Mouse (Mus musculus): Measurements from ENCODE around the gene Ctss. TPM values are rescaled to one million over a fixed set of nuclear protein-coding genes. Genes with fewer than 3 reads are reported as not detected.

The Ctss gene
- polyA plus RNA-seq (2016; fragmentation: Nextera tagmentation; extraction: Ambion mirVana): 0.96 and 1.9 TPM in 2 replicates

DNA sequence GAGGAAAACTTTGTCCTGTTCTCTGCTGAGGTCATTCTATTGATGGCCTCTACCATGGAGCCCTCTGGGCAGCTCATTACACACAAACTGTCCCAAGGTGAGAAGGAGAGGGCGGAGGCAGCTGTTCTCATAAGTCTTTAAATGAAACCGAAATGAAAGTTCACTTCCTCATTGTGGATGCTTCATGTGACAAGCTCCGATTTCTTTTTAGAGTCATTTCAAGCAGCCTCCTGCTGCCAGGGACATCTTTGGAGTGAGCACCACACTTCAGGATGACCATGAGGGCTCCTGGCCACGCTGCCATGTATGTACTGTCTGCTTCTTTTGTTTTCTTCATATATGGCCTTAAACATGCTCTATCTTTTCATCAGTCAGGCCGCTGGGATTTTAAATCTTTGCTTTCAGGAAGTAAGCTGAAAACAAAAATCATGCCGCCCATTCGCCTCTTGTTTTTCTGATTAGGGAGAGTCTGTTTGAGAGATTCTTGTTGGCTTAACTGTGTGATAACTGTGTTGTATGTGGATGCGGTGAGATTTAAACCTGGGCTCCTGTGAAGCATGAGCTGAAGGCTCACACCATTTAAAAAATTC is at the start of gene Ctss:
Gene Ctss, plus strand, starts transcription at position 165 of the 590 bp plus-strand sequence.
- Histone ChIP-seq H3K9me3 (no peaks in the 10 kb centered on the region), H3K4me3 (no peak within 1 kb of the TSS), H3K27ac (no peak within 1 kb of the TSS), H3K4me1 (peaks cover 11% of the 10 kb centered on the region; the same call in 1 of the 2 replicates), H3K36me3 (no peaks in the 10 kb centered on the region), H3K27me3 (ENCODE audit: insufficient read depth, poor library complexity, severe bottlenecking) (no peaks in the 10 kb centered on the region)
- DNase-seq (ENCODE audit: low spot score): no peak
- 85% methylated on average over 8 of the region's 8 CpGs for WGBS

DNA sequence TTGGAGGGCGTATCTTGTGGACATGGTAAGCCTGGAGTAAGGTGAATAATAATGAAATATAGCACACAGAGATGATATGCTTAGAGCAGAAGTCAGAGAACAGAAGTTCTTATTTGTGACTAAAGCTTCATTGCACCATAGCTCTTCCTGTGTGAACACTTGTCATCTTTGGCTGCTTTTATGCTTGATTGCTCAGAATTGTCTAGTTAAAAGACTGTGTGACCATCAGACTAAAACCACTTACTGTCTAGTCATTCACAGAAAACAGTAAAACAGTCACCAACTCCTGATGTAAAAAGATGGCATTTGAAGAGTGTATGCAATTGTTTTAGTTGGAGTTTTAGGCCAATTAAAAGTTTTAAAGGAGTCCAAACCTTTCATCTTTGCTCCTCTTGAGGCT is 47.6 kb upstream of the Ctss start:
- H3K27ac ChIP-seq: no peak overlapping the region
- no peaks in the 10 kb centered on the region for H3K9me3 ChIP-seq
- H3K27me3 ChIP-seq (ENCODE audit: insufficient read depth, poor library complexity, severe bottlenecking): no peaks in the 10 kb centered on the region
- H3K4me3 ChIP-seq: no peak overlapping the region
- no peaks in the 10 kb centered on the region for H3K4me1 ChIP-seq
- peaks cover 61% of the 10 kb centered on the region for H3K36me3 ChIP-seq
- 81% methylated on average over 1 of the region's 1 CpGs for WGBS
- DNase-seq (ENCODE audit: low spot score): no peak

DNA sequence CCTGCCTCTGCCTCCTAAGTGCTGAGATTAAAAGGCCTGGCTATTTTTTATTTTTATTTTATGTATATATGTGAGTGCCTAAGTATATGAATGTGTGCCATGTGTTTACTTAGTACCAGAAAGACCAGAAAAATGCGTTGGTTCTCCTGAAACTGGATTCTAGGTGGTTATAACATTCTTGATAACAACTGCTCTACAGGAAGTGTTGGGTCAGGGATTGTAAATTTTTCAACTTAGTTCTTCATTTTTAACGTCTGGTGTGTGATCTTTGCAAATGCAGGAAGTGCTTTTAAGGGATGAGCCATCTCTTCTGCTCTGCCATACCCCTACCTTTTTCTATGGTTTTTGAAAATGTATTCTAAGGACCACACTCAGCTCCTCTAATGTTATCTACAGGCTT is 40.2 kb upstream of the Ctss start:
- H3K9me3 ChIP-seq: no peaks in the 10 kb centered on the region
- no peaks in the 10 kb centered on the region for H3K27me3 ChIP-seq (ENCODE audit: insufficient read depth, poor library complexity, severe bottlenecking)
- H3K27ac ChIP-seq: no peak overlapping the region
- 81% methylated on average over 2 of the region's 2 CpGs for WGBS
- H3K4me1 ChIP-seq: no peaks in the 10 kb centered on the region
- H3K36me3 ChIP-seq: peaks cover 77% of the 10 kb centered on the region
- H3K4me3 ChIP-seq: no peak overlapping the region
- no peak for DNase-seq (ENCODE audit: low spot score)

DNA sequence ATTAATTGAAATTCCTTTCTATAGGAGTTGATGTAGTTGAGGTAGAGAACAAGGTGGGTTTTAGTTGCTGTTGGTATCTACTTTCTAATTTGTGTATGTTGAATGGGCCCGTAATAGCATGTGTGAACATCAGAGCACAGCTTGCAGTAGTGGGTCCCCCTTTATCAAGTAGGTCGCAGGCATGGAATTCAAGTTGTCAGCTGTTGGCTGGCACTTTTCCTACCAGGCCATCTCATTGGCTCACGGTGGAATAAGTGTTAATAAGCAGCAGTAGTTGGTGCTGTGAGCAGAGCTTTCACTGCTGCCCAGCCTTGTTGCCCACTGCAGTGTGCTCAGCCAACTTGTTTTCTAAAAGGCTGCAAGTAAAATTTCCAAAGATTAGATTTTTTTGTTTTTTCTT is 37.9 kb upstream of the Ctss start:
- peaks cover 86% of the 10 kb centered on the region for H3K36me3 ChIP-seq
- no peak overlapping the region for H3K27ac ChIP-seq
- DNase-seq (ENCODE audit: low spot score): no peak
- no peaks in the 10 kb centered on the region for H3K4me1 ChIP-seq
- no peak overlapping the region for H3K4me3 ChIP-seq
- 71% methylated on average over 3 of the region's 3 CpGs for WGBS
- no peaks in the 10 kb centered on the region for H3K27me3 ChIP-seq (ENCODE audit: insufficient read depth, poor library complexity, severe bottlenecking)
- no peaks in the 10 kb centered on the region for H3K9me3 ChIP-seq

DNA sequence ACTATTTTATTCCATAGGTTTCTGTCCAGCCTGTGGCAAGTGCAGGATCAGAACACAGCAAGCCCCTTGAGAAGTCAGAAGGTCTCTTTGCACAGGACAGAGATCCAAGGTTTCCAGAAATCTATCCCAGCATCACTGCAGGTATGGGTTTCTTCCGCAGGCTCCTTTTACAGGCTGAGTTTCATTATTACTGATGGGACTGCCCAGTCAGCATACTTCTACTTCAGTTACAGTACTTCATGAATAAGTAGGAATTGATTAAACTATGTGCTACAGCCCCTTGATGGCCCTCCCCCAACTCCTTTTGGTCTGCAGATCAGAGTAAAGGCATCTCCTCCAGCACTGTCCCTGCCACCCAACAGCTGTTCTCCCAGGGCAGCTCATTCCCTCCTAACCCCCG is 36.3 kb upstream of the Ctss start:
- H3K9me3 ChIP-seq: no peaks in the 10 kb centered on the region
- DNase-seq (ENCODE audit: low spot score): no peak
- H3K4me1 ChIP-seq: no peaks in the 10 kb centered on the region
- H3K27me3 ChIP-seq (ENCODE audit: insufficient read depth, poor library complexity, severe bottlenecking): no peaks in the 10 kb centered on the region
- no peak overlapping the region for H3K27ac ChIP-seq
- H3K36me3 ChIP-seq: peaks cover 90% of the 10 kb centered on the region
- WGBS: 95% methylated on average over 2 of the region's 2 CpGs
- no peak overlapping the region for H3K4me3 ChIP-seq

DNA sequence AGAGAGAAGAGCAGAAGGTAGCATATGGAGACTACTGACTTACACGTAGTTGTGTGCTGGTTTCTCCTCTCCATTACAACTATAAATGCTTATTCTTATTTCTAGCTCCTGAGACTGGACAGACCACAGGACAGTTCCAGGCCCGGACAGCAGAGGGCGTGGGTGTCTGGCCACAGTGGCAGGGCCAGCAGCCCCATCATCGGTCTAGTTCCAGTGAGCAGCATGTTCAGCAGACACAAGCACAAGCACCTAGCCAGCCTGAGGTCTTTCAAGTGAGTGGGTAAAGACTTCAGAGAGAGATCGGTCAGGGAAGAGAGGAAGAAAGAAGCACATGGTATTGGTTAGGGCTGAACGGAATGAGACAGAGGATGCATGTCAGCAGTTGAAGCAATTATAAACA is 32.2 kb upstream of the Ctss start:
- 69% methylated on average over 6 of the region's 6 CpGs for WGBS
- H3K4me3 ChIP-seq: no peak overlapping the region
- no peaks in the 10 kb centered on the region for H3K9me3 ChIP-seq
- peak; percentile 83 for DNase-seq (ENCODE audit: low spot score)
- no peak overlapping the region for H3K27ac ChIP-seq
- no peaks in the 10 kb centered on the region for H3K27me3 ChIP-seq (ENCODE audit: insufficient read depth, poor library complexity, severe bottlenecking)
- peaks cover 66% of the 10 kb centered on the region for H3K36me3 ChIP-seq
- H3K4me1 ChIP-seq: peaks cover 12% of the 10 kb centered on the region

DNA sequence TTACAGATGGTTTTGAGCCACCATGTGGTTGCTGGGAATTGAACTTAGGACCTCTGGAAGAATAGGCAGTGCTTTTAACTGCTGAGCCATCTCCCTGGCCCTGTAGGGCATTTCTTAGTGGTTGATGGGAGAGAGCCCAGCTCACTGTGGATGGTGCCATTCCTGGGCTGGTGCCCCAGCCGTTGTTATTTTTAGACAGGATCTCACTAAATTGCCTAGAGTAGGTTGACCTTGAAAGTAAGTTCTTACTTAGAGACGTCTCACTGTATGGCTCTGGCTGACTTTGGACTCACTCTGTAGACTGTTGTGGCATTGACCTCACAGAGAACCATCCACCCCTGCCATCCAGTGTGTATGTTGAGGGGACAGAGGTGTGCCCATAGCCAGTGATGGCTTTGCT is 28.4 kb upstream of the Ctss start:
- WGBS: 58% methylated on average over 2 of the region's 2 CpGs
- no peak for DNase-seq (ENCODE audit: low spot score)
- peaks cover 33% of the 10 kb centered on the region for H3K36me3 ChIP-seq
- H3K27me3 ChIP-seq (ENCODE audit: insufficient read depth, poor library complexity, severe bottlenecking): no peaks in the 10 kb centered on the region
- H3K27ac ChIP-seq: peak overlapping the region; percentile 45
- H3K9me3 ChIP-seq: no peaks in the 10 kb centered on the region
- peaks cover 17% of the 10 kb centered on the region for H3K4me1 ChIP-seq
- H3K4me3 ChIP-seq: no peak overlapping the region

DNA sequence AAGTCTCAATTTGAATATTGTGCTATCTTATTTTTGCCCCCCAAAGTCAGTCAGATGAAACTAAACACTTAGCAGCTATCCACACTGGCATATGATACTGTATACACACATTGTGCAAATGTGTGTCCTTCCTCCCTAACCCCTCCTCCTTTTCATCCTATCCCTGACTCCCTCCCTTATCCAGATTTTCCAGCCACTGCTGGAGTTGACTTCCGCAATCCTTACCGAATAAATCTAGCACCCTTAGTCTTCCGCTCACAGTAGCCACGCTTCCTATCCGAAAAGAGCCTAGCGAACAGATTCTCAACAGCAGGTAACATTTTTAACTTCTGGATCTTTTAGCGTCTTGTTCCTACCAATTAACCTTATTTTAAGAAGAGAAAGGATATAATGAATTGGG is 27.6 kb upstream of the Ctss start, which contains the start of gene Ctsk:
Gene Ctsk, plus strand, starts transcription at position 233 of the 400 bp plus-strand sequence.
- Histone ChIP-seq H3K9me3 (no peaks in the 10 kb centered on the region), H3K36me3 (peaks cover 26% of the 10 kb centered on the region), H3K4me1 (peaks cover 17% of the 10 kb centered on the region), H3K4me3 (peak within 1 kb of the TSS; percentile 35), H3K27ac (peak within 1 kb of the TSS; percentile 59), H3K27me3 (ENCODE audit: insufficient read depth, poor library complexity, severe bottlenecking) (no peaks in the 10 kb centered on the region)
- WGBS: 78% methylated on average over 7 of the region's 7 CpGs
- DNase-seq (ENCODE audit: low spot score): no peak

DNA sequence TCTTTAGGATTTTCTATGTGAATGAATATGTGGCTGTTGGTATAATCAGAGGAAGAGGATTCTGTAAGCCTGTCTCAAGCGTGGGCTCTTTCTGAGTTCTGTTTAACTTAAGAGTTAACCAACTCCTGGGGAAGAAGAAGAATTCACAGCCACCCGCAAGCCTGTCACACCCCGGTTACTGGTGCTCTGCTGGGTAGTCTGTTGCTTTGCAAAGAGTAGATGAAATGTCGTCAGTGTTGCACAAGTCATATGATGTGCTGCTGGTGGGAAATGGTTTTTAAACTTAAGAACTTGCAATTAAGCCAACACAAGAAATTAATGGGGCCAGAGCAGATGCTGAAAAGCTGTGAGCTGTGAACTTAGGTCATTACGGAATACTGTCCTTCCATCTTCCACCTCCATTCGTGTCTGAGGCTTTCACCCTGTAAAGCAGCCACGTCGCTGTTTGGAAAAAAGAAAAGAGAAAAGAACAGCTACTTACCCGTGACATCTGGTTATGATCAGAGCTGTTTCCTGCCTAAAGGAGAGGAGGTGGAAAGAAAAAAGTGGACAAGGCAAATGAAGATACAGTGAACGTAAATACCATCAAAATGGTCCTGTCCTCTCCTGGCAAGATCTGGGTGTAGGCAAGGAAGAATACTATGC is 27.0 kb upstream of the Ctss start:
- Histone ChIP-seq H3K4me3 (peak overlapping the region; percentile 35), H3K4me1 (peaks cover 17% of the 10 kb centered on the region), H3K27me3 (ENCODE audit: insufficient read depth, poor library complexity, severe bottlenecking) (no peaks in the 10 kb centered on the region), H3K9me3 (no peaks in the 10 kb centered on the region), H3K27ac (peak overlapping the region; percentile 59; the same call in 1 of the 2 replicates), H3K36me3 (peaks cover 20% of the 10 kb centered on the region)
- WGBS: 48% methylated on average over 10 of the region's 10 CpGs
- DNase-seq (ENCODE audit: low spot score): no peak

DNA sequence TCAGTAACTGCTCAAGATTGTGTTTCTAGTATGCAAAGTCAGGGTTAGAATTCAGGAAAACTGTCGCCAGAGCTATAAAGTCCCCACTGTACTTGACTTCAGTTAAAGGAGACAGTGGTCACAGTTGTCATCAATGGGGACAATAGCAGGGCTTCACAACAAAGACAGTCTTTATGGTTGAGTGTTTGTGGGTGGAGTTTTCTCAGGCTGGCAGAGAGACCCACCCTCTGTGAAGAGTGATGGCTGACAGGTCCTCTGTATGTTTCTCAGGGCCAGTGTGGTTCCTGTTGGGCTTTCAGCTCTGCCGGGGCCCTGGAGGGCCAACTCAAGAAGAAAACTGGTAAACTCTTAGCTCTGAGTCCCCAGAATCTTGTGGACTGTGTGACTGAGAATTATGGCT is 24.3 kb upstream of the Ctss start:
- no peak for DNase-seq (ENCODE audit: low spot score)
- Histone ChIP-seq H3K27me3 (ENCODE audit: insufficient read depth, poor library complexity, severe bottlenecking) (no peaks in the 10 kb centered on the region), H3K4me1 (peaks cover 17% of the 10 kb centered on the region), H3K27ac (no peak overlapping the region), H3K9me3 (no peaks in the 10 kb centered on the region), H3K36me3 (peaks cover 9% of the 10 kb centered on the region; the same call in 1 of the 2 replicates), H3K4me3 (no peak overlapping the region)
- 59% methylated on average over 2 of the region's 2 CpGs for WGBS

DNA sequence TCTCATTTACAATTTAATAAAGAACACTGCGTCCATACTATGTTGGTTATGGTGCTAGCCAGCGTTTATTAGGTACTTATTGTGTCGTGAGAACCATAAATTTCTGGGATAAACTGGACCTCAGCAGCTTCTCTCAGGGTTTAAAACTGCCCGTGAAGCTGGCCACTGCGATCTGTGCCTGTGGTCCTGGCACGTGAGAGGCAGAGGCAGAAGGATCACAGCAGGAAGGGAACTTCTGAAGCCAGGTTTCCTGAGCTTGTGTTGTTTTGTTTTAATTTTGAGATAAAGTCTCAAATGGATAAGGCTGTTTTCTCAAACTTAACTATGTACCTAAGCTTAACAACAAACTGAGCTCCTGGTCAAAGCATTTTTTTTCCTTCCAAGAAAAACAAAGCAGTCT is 17.2 kb upstream of the Ctss start:
- Histone ChIP-seq H3K27ac (no peak overlapping the region), H3K4me3 (no peak overlapping the region), H3K36me3 (peaks cover 10% of the 10 kb centered on the region; the same call in 1 of the 2 replicates), H3K27me3 (ENCODE audit: insufficient read depth, poor library complexity, severe bottlenecking) (no peaks in the 10 kb centered on the region), H3K4me1 (no peaks in the 10 kb centered on the region), H3K9me3 (no peaks in the 10 kb centered on the region)
- 49% methylated on average over 6 of the region's 6 CpGs for WGBS
- DNase-seq (ENCODE audit: low spot score): no peak

DNA sequence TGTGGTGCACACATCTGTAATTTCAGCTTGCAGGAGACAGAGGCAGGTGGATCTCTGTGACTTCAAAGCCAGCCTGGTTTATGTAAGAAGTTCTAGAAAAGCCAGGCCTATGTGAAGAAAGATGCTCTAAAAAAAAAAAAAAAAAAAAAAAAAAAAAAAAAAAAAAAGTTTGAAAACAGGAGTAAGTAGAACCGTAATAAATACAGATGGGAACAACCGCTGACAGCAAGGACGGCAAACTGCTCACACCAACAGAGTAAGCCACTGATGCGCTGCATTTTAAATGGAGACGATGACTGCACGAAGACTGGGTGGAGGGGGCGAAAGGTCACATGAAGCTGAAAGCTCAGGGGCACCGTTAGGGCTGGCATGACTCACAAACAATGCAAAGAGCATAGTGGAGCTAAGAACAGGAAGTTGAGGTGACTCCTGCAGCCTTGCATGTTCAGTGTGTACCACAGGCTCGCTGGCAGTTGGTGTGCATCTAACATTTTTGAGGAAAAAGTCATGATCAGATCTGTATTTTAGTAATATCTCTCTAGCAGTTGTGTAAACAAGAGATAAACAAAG is 14.9 kb upstream of the Ctss start:
- H3K36me3 ChIP-seq: peaks cover 6% of the 10 kb centered on the region; the same call in 1 of the 2 replicates
- H3K27me3 ChIP-seq (ENCODE audit: insufficient read depth, poor library complexity, severe bottlenecking): no peaks in the 10 kb centered on the region
- no peaks in the 10 kb centered on the region for H3K4me1 ChIP-seq
- whole genome bisulfite sequencing: 77% methylated on average over 9 of the region's 9 CpGs
- no peak for DNase-seq (ENCODE audit: low spot score)
- H3K9me3 ChIP-seq: no peaks in the 10 kb centered on the region
- H3K27ac ChIP-seq: no peak overlapping the region
- H3K4me3 ChIP-seq: no peak overlapping the region

DNA sequence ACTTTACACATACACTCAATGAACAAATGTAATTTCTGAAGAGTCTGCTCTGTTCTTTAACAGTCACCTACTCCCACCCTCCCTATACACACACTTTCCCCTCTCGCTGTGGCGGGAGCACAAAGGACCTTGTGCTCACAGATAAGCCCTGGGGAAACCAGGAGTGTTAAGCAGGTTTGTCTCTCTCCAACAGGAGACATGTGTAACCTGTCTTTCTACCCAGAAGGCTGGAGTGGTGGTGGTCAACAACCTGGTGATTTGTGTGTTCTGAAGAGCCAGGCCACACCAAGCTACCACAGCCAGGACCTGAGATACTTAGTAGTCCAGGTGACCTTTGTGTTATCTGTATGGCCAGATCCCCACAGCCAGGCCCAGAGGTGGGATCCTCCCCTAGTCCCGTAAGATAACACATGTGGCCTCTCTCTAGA is 10.0 kb upstream of the Ctss start:
- no peaks in the 10 kb centered on the region for H3K9me3 ChIP-seq
- H3K27ac ChIP-seq: peak overlapping the region; percentile 70
- 68% methylated on average over 3 of the region's 3 CpGs for WGBS
- H3K36me3 ChIP-seq: no peaks in the 10 kb centered on the region
- peak; percentile 90 for DNase-seq (ENCODE audit: low spot score)
- no peaks in the 10 kb centered on the region for H3K27me3 ChIP-seq (ENCODE audit: insufficient read depth, poor library complexity, severe bottlenecking)
- no peak overlapping the region for H3K4me3 ChIP-seq
- H3K4me1 ChIP-seq: peaks cover 6% of the 10 kb centered on the region

Data from heart, embryonic 10.5 days (tissue).